Mouse (Mus musculus) limb, embryonic 12.5 days (tissue): Measurements from ENCODE around the gene Yy1. TPM values are rescaled to one million over a fixed set of nuclear protein-coding genes. Genes with fewer than 3 reads are reported as not detected.
A peak's percentile ranks its signal among the peaks of the same experiment; 100 is the strongest.

ENCODE experiments used
- ATAC-seq: fragments of 200-750 bp; cut with Nextera tagmentation; 2 replicates; pipeline ENCODE4 v1.8.0; 2017; ENCODE audit warnings: low read depth, moderate TSS enrichment; ENCODE audit not compliant: insufficient number of reproducible peaks, insufficient read depth, low FRiP score, low TSS enrichment
- H3K27ac ChIP-seq: fragments of 300-500 bp; sonication (generic); 2 replicates; pipeline ENCODE4 v1.5.1; 2016; ENCODE audit warnings: mild to moderate bottlenecking, moderate library complexity
- H3K27me3 ChIP-seq: fragments of 300-500 bp; sonication (generic); 2 replicates; pipeline ENCODE4 v1.6.1; 2016; ENCODE audit warnings: mild to moderate bottlenecking, moderate library complexity
- H3K36me3 ChIP-seq: fragments of 300-500 bp; sonication (generic); 2 replicates; pipeline ENCODE4 v1.6.1; 2016; ENCODE audit warnings: mild to moderate bottlenecking, moderate library complexity
- H3K4me1 ChIP-seq: fragments of 300-500 bp; sonication (generic); replicated peaks from 2 replicates; pipeline ENCODE4 v1.6.1; 2016
- H3K4me2 ChIP-seq: fragments of 300-500 bp; sonication (generic); 2 replicates; pipeline ENCODE4 v1.6.1; 2016; ENCODE audit warnings: mild to moderate bottlenecking, moderate library complexity
- H3K4me3 ChIP-seq: fragments of 300-500 bp; sonication (generic); replicated peaks from 2 replicates; pipeline ENCODE4 v1.5.1; 2016; ENCODE audit warnings: mild to moderate bottlenecking
- H3K9ac ChIP-seq: fragments of 300-500 bp; sonication (generic); replicated peaks from 2 replicates; pipeline ENCODE4 v1.6.1; 2016; ENCODE audit warnings: mild to moderate bottlenecking, moderate library complexity
- H3K9me3 ChIP-seq: fragments of 300-500 bp; sonication (generic); 2 replicates; pipeline ENCODE4 v1.6.1; 2016; ENCODE audit warnings: mild to moderate bottlenecking, moderate library complexity
- WGBS: fragments of 180-500 bp; shearing (Covaris S2); methylation state at CpG from one replicate; pipeline ENCODE4 v1.1.7; 2016; 5-methylcytosine and 5-hydroxymethylcytosine counted together
- polyA plus RNA-seq: library from polyadenylated mRNA; unstranded; fragments of >200 nt; fragmentation: Nextera tagmentation; extraction: Ambion mirVana; gene quantifications from 2 replicates; pipeline ENCODE4 v1.2.1, GENCODE M21; 2016

The Yy1 gene
- polyA plus RNA-seq, 1 experiment from 2014 or later: 23.8 TPM

- Histone ChIP-seq H3K9me3 (peaks cover 31% of the 10 kb centered on the region; the same call in 1 of the 2 replicates), H3K36me3 (peaks cover 49% of the 10 kb centered on the region), H3K27ac (no peak overlapping the region), H3K4me2 (no peak overlapping the region), H3K9ac (no peak overlapping the region), H3K4me3 (no peak overlapping the region), H3K4me1 (no peaks in the 10 kb centered on the region), H3K27me3 (no peaks in the 10 kb centered on the region)
- WGBS: 94% methylated on average over 7 of the region's 7 CpGs
- no peak for ATAC-seq
Measured at GRCm38 (mm10) chr12:108780108-108780877, 12.5 kb upstream of the Yy1 start.

- no peak overlapping the region for H3K4me3 ChIP-seq
- peaks cover 25% of the 10 kb centered on the region for H3K36me3 ChIP-seq
- 95% methylated on average over 4 of the region's 4 CpGs for WGBS
- no peak overlapping the region for H3K4me2 ChIP-seq
- ATAC-seq: no peak
- H3K9ac ChIP-seq: no peak overlapping the region
- peaks cover 14% of the 10 kb centered on the region; the same call in 1 of the 2 replicates for H3K9me3 ChIP-seq
- no peak overlapping the region for H3K27ac ChIP-seq
- no peaks in the 10 kb centered on the region for H3K27me3 ChIP-seq
- H3K4me1 ChIP-seq: no peaks in the 10 kb centered on the region
Measured at GRCm38 (mm10) chr12:108785161-108785560, 7.6 kb upstream of the Yy1 start.

GRCm38 (mm10) chr12:108787329-108787728 is 5.4 kb upstream of the Yy1 start:
- 94% methylated on average over 2 of the region's 2 CpGs for WGBS
- no peak for ATAC-seq

GRCm38 (mm10) chr12:108792152-108792545 is 624 bp upstream of the Yy1 start:
- peak overlapping the region; percentile 94 for H3K9ac ChIP-seq
- H3K9me3 ChIP-seq: no peaks in the 10 kb centered on the region
- no peaks in the 10 kb centered on the region for H3K27me3 ChIP-seq
- H3K4me2 ChIP-seq: peak overlapping the region; percentile 80
- peak overlapping the region; percentile 99 for H3K4me3 ChIP-seq
- ATAC-seq: peak; percentile 34; the same call in 1 of the 2 replicates
- peaks cover 25% of the 10 kb centered on the region for H3K4me1 ChIP-seq
- no peaks in the 10 kb centered on the region for H3K36me3 ChIP-seq
- under 1% methylated on average over 52 of the region's 52 CpGs for WGBS
- H3K27ac ChIP-seq: peak overlapping the region; percentile 96

More at GRCm38 (mm10) chr12:108787329-108787728, 5.4 kb upstream of the Yy1 start:
- Histone ChIP-seq H3K9me3 (peaks cover 14% of the 10 kb centered on the region; the same call in 1 of the 2 replicates), H3K4me2 (no peak overlapping the region), H3K9ac (no peak overlapping the region), H3K27me3 (no peaks in the 10 kb centered on the region), H3K27ac (no peak overlapping the region), H3K4me1 (peaks cover 11% of the 10 kb centered on the region; the same call in 1 of the 2 replicates), H3K4me3 (no peak overlapping the region), H3K36me3 (peaks cover 13% of the 10 kb centered on the region)

- H3K36me3 ChIP-seq: no peaks in the 10 kb centered on the region
- WGBS: under 1% methylated on average over 42 of the region's 71 CpGs
- peak overlapping the region; percentile 80 for H3K4me2 ChIP-seq
- no peaks in the 10 kb centered on the region for H3K27me3 ChIP-seq
- no peak for ATAC-seq
- peak overlapping the region; percentile 99 for H3K27ac ChIP-seq
- H3K9ac ChIP-seq: peak overlapping the region; percentile 94
- H3K9me3 ChIP-seq: no peaks in the 10 kb centered on the region
- peak overlapping the region; percentile 99 for H3K4me3 ChIP-seq
- peaks cover 31% of the 10 kb centered on the region for H3K4me1 ChIP-seq
Measured at GRCm38 (mm10) chr12:108793453-108793941, 724 bp downstream of the Yy1 start.

GRCm38 (mm10) chr12:108794078-108794711 is 1.4 kb downstream of the Yy1 start:
- H3K9me3 ChIP-seq: no peaks in the 10 kb centered on the region
- no peaks in the 10 kb centered on the region for H3K27me3 ChIP-seq
- peak overlapping the region; percentile 80 for H3K4me2 ChIP-seq
- WGBS: under 1% methylated on average over 79 of the region's 94 CpGs
- H3K4me1 ChIP-seq: peaks cover 31% of the 10 kb centered on the region
- peak overlapping the region; percentile 94 for H3K9ac ChIP-seq
- H3K36me3 ChIP-seq: no peaks in the 10 kb centered on the region
- ATAC-seq: peak; percentile 60
- peak overlapping the region; percentile 99 for H3K27ac ChIP-seq
- peak overlapping the region; percentile 99 for H3K4me3 ChIP-seq

GRCm38 (mm10) chr12:108794979-108795537 is 2.3 kb downstream of the Yy1 start:
- H3K9ac ChIP-seq: peak overlapping the region; percentile 94
- H3K9me3 ChIP-seq: no peaks in the 10 kb centered on the region
- H3K4me1 ChIP-seq: peaks cover 35% of the 10 kb centered on the region
- no peaks in the 10 kb centered on the region for H3K36me3 ChIP-seq
- peak overlapping the region; percentile 80 for H3K4me2 ChIP-seq
- 30% methylated on average over 9 of the region's 9 CpGs for WGBS
- no peak for ATAC-seq
- peak overlapping the region; percentile 99 for H3K27ac ChIP-seq
- H3K4me3 ChIP-seq: peak overlapping the region; percentile 99
- no peaks in the 10 kb centered on the region for H3K27me3 ChIP-seq

GRCm38 (mm10) chr12:108801613-108802012 is 8.8 kb downstream of the Yy1 start:
- H3K27me3 ChIP-seq: no peaks in the 10 kb centered on the region
- no peak overlapping the region for H3K9ac ChIP-seq

GRCm38 (mm10) chr12:108804388-108804787 is 11.6 kb downstream of the Yy1 start:
- Histone ChIP-seq H3K27me3 (no peaks in the 10 kb centered on the region), H3K9me3 (no peaks in the 10 kb centered on the region), H3K36me3 (peaks cover 37% of the 10 kb centered on the region), H3K4me3 (no peak overlapping the region), H3K27ac (no peak overlapping the region), H3K9ac (no peak overlapping the region), H3K4me2 (no peak overlapping the region), H3K4me1 (0 out of 2 replicates have a peak, but pooled peaks cover 2% of the 10 kb centered on the region)
- WGBS: 86% methylated on average over 2 of the region's 2 CpGs
- ATAC-seq: no peak

More at GRCm38 (mm10) chr12:108801613-108802012, 8.8 kb downstream of the Yy1 start:
- Histone ChIP-seq H3K27ac (no peak overlapping the region), H3K9me3 (no peaks in the 10 kb centered on the region), H3K4me2 (no peak overlapping the region), H3K4me1 (0 out of 2 replicates have a peak, but pooled peaks cover 10% of the 10 kb centered on the region), H3K4me3 (no peak overlapping the region), H3K36me3 (peaks cover 9% of the 10 kb centered on the region)
- no peak for ATAC-seq
- 81% methylated on average over 2 of the region's 2 CpGs for WGBS

- no peak overlapping the region for H3K9ac ChIP-seq
- peaks cover 45% of the 10 kb centered on the region for H3K36me3 ChIP-seq
- no peak overlapping the region for H3K27ac ChIP-seq
- WGBS: 93% methylated on average over 2 of the region's 2 CpGs
- H3K4me1 ChIP-seq: no peaks in the 10 kb centered on the region
- no peak overlapping the region for H3K4me3 ChIP-seq
- ATAC-seq: no peak
- no peaks in the 10 kb centered on the region for H3K9me3 ChIP-seq
- no peak overlapping the region for H3K4me2 ChIP-seq
- no peaks in the 10 kb centered on the region for H3K27me3 ChIP-seq
Measured at GRCm38 (mm10) chr12:108808465-108808864, 15.7 kb downstream of the Yy1 start.

GRCm38 (mm10) chr12:108809771-108810170 is 17.0 kb downstream of the Yy1 start:
- 76% methylated on average over 1 of the region's 1 CpGs for WGBS

More at GRCm38 (mm10) chr12:108809771-108810170, 17.0 kb downstream of the Yy1 start:
- H3K4me2 ChIP-seq: no peak overlapping the region
- no peak overlapping the region for H3K4me3 ChIP-seq
- H3K4me1 ChIP-seq: no peaks in the 10 kb centered on the region
- H3K9ac ChIP-seq: no peak overlapping the region
- H3K9me3 ChIP-seq: no peaks in the 10 kb centered on the region
- no peaks in the 10 kb centered on the region for H3K27me3 ChIP-seq
- no peak overlapping the region for H3K27ac ChIP-seq
- peaks cover 58% of the 10 kb centered on the region for H3K36me3 ChIP-seq
- no peak for ATAC-seq
